Mouse (Mus musculus) heart, embryonic 12.5 days (tissue): Measurements from ENCODE around the gene Gldc. TPM values are rescaled to one million over a fixed set of nuclear protein-coding genes. Genes with fewer than 3 reads are reported as not detected.

Source experiments
- ATAC-seq: fragments of 200-750 bp; cut with Nextera tagmentation; 2 replicates; pipeline ENCODE4 v1.8.0; 2017; ENCODE audit warnings: moderate TSS enrichment, moderate library complexity; ENCODE audit not compliant: insufficient number of reproducible peaks, low FRiP score
- H3K27ac ChIP-seq: fragments of 300-500 bp; sonication (generic); 2 replicates; pipeline ENCODE4 v1.5.1; 2016; ENCODE audit warnings: mild to moderate bottlenecking, moderate library complexity; ENCODE audit not compliant: poor library complexity, severe bottlenecking
- H3K27me3 ChIP-seq: fragments of 300-500 bp; sonication (generic); replicated peaks from 2 replicates; pipeline ENCODE4 v1.6.1; 2016; ENCODE audit warnings: mild to moderate bottlenecking, moderate library complexity
- H3K36me3 ChIP-seq: fragments of 300-500 bp; sonication (generic); 2 replicates; pipeline ENCODE4 v1.6.1; 2016; ENCODE audit warnings: mild to moderate bottlenecking, moderate library complexity
- H3K4me1 ChIP-seq: fragments of 300-500 bp; sonication (generic); replicated peaks from 2 replicates; pipeline ENCODE4 v1.6.1; 2016; ENCODE audit warnings: mild to moderate bottlenecking
- H3K4me2 ChIP-seq: fragments of 300-500 bp; sonication (generic); 2 replicates; pipeline ENCODE4 v1.6.1; 2016; ENCODE audit warnings: mild to moderate bottlenecking, moderate library complexity
- H3K4me3 ChIP-seq: fragments of 300-500 bp; sonication (generic); 2 replicates; pipeline ENCODE4 v1.5.1; 2016; ENCODE audit warnings: mild to moderate bottlenecking
- H3K9ac ChIP-seq: fragments of 300-500 bp; sonication (generic); 2 replicates; pipeline ENCODE4 v1.6.1; 2016; ENCODE audit warnings: mild to moderate bottlenecking, moderate library complexity
- H3K9me3 ChIP-seq: fragments of 300-500 bp; sonication (generic); replicated peaks from 2 replicates; pipeline ENCODE4 v1.6.1; 2016; ENCODE audit warnings: mild to moderate bottlenecking, moderate library complexity
- WGBS: fragments of 180-500 bp; shearing (Covaris S2); methylation state at CpG from one replicate; pipeline ENCODE4 v1.1.7; 2016; 5-methylcytosine and 5-hydroxymethylcytosine counted together
- polyA plus RNA-seq: library from polyadenylated mRNA; unstranded; fragments of >200 nt; fragmentation: Nextera tagmentation; extraction: Ambion mirVana; gene quantifications from 2 replicates; pipeline ENCODE4 v1.2.1, GENCODE M21; 2016

Gldc gene
- polyA plus RNA-seq, 1 experiment from 2014 or later, result 4.7 TPM

DNA sequence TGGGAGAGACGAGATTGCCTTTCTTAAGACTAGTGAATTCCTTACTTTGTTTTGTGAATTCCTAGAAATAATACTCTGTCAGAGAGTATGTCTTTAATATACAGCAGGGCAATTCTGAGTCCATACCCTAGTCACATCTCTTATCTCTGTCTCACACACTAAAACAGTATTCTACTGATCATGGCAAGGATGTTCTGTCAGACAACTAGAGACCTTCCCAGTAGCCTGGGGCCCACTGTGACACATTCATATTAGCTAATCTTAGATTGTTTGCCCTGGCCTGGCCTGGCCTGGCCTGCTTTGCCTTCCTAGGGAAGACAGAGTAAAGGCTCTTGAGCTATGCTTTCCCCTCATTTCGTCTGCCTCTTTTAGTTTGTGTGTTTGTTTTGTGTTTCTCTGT, 124.6 kb downstream of the Gldc start:
- H3K9me3 ChIP-seq, result no peaks in the 10 kb centered on the region
- no peak overlapping the region for H3K9ac ChIP-seq
- H3K27me3 ChIP-seq, result no peaks in the 10 kb centered on the region
- H3K27ac ChIP-seq, result peak overlapping the region; percentile 47; the same call in 1 of the 2 replicates
- 55% methylated on average over 2 of the region's 2 CpGs for WGBS
- no peak overlapping the region for H3K4me3 ChIP-seq
- H3K36me3 ChIP-seq, result peaks cover 21% of the 10 kb centered on the region
- H3K4me1 ChIP-seq, result peaks cover 14% of the 10 kb centered on the region
- no peak for ATAC-seq
- no peak overlapping the region for H3K4me2 ChIP-seq

Other genes starting within 250 kb of the Gldc start
- gene Trpd52l3, start 171.6 kb downstream of the Gldc start, polyA plus RNA-seq, result not detected in 2 replicates
- 61.6 and 68.4 TPM in 2 replicates for gene Uhrf2, start 144.9 kb downstream of the Gldc start, polyA plus RNA-seq
- gene Mbl2, start 57.5 kb upstream of the Gldc start, polyA plus RNA-seq, result not detected in 2 replicates